Mouse (Mus musculus): ENCODE results near the gene Nlk.

DNA sequence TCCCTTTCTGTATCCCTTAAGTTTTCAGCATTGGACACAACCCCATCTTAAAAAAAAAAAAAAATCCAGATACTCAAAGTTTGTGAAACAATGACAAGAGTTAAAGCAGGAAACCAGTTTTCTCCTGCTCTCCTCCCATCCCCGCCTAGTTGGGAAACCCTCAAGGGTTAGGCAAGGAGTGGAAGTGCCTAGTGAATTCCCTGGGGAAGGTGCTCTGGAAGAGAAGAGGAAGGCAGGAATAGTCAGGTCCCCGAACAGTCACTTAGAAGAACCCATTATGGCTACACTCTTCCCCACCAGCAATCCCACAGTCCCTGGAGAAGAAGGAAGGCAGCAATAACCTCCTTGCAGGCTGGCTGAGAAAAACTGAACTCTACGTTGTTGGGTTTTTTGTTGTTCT is 2.9 kb downstream of the Nlk start:
- TF ChIP-seq CTCF (IDR thresholded peaks at IDR 0.05; ENCODE audit: borderline replicate concordance, insufficient read depth, low read depth, low read length) (no peak), POLR2A (IDR thresholded peaks at IDR 0.05; ENCODE audit: borderline replicate concordance, insufficient read depth, low read length) (no peak)
